Mouse (Mus musculus) erythroid progenitor cell, adult 5-6 weeks (primary cell): Measurements from ENCODE around the gene Ccdc175. TPM values are rescaled to one million over a fixed set of nuclear protein-coding genes. Genes with fewer than 3 reads are reported as not detected.

Experiments
- ATAC-seq: replicated peaks from 2 replicates; pipeline ENCODE4 v1.8.0; 2016; ENCODE audit warnings: moderate number of reproducible peaks, mild to moderate bottlenecking, moderate TSS enrichment, inconsistent platforms; ENCODE audit not compliant: poor library complexity, low FRiP score, severe bottlenecking
- total RNA-seq, 2 experiments: library from RNA; stranded (forward) in 1 of 2; stranded (reverse) in 1 of 2; fragments of 150-400 nt in 1 of 2; fragments of 186-747, 209-891 nt in 1 of 2; gene quantifications; 2 replicates each; pipeline versions ENCODE4 v1.2.3 to v1.2.4; 2015 to 2017; ENCODE audit warnings: low replicate concordance in 2 of 2

Gene Ccdc175
- total RNA-seq, 2 experiments from 2014 or later, result not detected

GRCm38 (mm10) chr12:72104525-72105281, 80.1 kb downstream of the Ccdc175 start:
- no peak for ATAC-seq

- no peak for ATAC-seq
Observed at GRCm38 (mm10) chr12:72104027-72104426, 80.8 kb downstream of the Ccdc175 start.

- no peak for ATAC-seq
Observed at GRCm38 (mm10) chr12:72102776-72103175, 82.1 kb downstream of the Ccdc175 start.

DNA sequence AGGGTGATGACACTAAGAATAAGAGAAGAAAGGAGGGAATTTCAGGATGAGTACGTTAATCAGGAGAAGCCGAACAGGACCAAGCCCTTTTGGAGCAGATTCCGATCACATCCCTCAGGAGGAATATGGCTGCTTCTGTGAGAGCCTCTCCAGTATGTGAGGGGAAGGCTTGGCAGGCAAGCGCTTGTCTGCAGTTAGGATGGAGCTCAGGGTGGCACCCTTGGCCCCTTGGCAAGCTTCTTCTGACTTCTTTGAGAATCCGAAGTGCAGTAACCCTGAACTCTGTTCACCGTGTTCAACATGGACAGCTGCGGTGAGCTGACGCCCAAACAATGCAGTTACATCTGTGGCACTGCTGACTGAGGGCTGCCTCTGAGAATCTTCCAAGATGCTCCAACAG, 87.9 kb downstream of the Ccdc175 start:
- ATAC-seq, result no peak

DNA sequence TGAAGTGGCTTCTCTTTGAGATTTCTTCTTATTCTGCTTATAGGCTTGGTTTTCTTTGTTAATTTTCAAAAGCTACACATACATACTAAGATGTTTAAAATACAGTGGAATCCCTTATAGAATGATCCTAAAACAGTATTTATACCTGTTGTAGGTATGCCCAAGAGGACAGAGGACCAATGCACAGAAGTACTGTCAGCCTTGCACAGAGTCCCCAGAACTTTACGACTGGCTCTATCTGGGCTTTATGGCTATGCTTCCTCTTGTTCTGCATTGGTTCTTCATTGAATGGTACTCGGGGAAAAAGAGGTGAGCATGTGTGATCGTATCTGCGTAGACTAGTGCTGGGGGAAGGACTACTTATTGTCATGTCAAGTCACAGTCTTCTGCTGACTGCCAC, 95.0 kb downstream of the Ccdc175 start:
- ATAC-seq, result no peak

DNA sequence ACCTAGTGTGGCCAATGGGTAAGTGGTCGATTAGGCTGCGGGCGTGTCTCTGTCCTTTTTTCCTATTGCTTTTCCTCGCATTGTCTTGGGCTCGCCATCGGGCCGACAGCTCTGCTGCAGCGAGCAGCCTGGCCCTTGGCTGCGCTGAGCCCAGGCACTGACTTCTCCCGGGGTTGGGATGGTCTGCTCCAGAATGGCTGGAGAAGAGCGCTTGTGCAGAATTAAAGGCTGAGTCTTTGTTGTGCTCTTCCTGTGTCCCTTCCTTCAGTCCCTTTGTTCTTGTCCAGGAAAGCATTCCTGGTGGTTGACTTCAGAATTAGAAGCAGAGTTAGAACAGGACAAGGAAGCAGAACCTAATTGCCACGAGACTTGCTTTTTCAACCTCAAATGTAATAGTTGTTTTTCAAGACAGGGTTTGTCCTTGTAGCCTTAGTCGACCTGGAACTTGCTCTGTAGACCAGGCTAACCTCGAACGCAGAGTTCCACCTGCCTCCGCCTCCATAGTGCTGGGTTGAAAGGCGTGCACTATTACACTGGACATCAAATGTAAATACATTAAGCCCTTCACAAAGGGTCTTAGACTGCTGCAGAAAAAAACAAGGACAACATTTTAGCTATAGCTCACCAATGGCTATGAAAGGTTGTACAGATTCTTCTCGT, 98.5 kb downstream of the Ccdc175 start:
- peak; percentile 46 for ATAC-seq

GRCm38 (mm10) chr12:72085329-72086165, 99.3 kb downstream of the Ccdc175 start, which contains the start of the genes L3hypdh and Jkamp:
L3hypdh (minus strand) TSS chr12:72085439.
Jkamp (plus strand) TSS chr12:72085589.
- peak; percentile 89 for ATAC-seq

- peak; percentile 25 for ATAC-seq
Observed at GRCm38 (mm10) chr12:72085024-72085328, 99.9 kb downstream of the Ccdc175 start.

- no peak for ATAC-seq
Observed at GRCm38 (mm10) chr12:72084261-72085023, 100.4 kb downstream of the Ccdc175 start.

DNA sequence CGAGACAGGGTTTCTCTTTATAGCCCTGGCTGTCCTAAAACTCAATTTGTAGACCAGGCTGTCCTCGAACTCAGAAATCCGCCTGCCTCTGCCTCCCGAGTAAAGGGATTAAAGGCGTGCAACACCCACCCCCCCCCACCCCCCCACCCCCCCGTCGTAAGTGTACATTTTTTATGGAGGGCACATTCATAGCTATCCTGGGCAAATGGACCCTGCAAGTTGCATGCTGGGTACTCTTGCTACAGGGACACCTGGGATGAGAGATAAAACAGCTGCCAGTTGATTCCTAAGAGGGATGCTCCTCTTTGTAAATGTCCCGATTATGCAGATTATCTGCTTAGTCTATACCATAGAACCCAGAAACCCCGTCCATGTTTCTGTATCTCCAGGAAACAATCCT, 101.6 kb downstream of the Ccdc175 start:
- no peak for ATAC-seq

DNA sequence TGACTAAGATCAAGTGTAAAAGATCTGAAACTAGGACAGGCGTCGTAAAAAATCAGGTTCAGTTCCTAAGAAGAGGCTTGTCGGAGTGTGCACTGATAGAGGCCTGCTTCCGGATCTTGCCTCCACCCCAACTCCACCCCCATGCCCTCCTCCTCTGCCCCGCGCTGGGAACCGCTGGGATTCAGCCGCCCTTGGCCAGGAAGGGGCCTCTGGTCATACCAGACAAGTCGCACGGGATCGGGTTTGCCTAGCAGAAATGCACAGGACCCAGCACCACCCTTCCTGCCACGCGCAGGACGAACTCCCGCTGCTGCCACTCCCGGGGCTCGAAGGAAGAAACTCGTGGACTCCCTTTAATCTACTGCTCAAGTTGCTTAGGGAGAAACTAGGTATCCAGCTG, 102.5 kb downstream of the Ccdc175 start:
- ATAC-seq, result no peak

DNA sequence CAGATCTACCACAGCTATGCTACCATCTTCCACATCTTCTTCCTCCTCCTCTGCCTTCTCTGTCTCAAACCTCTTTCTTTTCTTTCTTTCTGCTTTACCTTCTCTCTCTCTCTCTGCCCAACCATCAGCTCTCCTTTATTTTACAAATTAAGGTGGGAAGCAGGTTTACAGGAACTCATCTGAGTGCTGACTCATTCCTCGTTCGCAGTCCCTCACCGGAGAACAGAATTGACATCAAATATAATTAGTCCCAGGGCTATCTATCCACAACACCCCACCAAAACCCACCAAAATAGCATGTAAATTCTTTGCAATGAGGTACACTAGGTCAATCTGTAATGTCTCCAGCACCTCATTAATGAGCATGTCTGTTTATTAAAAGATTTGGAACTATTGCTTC, 102.9 kb downstream of the Ccdc175 start:
- ATAC-seq, result no peak

DNA sequence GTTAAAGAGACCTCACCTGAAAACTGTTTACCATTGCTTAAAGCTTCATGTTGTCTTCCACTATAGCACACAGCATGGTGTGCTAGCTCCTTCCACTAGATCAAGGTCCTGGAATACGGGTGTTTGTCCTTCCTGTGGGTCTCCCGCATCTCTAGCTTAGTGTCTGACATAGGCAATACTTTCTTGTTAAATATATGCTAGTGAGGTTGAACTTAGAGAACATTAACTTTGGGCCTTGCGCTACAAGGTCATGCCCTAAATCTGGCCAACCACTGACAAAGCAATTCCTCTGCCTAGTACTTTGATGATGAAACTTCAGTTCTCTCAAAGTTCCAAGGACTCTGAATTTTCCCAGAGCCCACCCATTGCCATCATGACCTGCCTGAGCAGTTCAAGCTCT, 106.6 kb downstream of the Ccdc175 start:
- no peak for ATAC-seq

DNA sequence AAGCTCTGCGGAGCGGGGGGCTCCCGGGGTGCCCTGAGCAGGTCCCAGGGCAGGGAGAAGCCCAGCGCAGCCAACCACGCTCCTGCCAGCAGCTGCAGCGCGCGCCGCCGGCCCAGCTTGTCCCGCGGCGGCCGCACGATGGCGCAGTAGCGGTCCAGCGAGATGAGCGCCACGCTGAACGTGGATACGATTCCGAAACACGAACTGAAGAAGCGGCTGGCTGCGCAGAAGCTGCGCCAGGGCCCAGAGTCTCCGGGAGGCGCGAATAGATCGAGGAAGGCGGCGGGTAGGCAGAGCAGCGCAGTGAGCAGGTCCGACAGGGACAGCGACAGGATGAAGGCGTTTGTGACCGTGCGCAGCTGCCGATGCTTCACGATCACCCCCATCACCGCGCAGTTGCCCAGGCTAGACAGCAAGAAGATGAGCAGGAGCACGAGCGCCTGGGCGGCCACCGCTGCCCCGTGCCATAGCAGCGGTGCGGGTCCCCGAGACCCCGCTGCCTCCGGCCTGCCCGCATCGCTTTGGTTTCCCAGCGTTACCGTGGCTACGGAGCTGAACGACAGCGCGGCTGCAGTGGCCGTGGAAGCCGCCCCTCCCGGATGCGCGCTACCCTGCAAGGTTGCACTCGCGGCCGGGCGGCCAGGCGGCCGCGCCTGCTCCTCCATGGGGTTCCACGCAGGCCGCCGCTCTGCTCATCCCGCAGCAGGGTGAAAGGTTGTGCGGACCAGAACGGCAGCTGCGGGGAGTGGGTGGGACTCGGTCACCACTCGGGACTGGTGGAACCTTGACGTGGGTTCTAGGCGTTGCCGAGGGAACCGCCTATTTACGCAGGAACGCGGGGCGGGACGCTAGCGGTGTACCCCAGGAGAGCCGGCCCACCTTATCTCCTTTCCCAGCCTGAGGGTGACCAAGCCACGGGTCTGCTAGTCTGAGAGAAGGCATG, 114.2 kb downstream of the Ccdc175 start, which contains the start of gene Gpr135:
Gene Gpr135, minus strand, starts transcription at position 799 of the 943 bp plus-strand sequence.
- no peak for ATAC-seq

DNA sequence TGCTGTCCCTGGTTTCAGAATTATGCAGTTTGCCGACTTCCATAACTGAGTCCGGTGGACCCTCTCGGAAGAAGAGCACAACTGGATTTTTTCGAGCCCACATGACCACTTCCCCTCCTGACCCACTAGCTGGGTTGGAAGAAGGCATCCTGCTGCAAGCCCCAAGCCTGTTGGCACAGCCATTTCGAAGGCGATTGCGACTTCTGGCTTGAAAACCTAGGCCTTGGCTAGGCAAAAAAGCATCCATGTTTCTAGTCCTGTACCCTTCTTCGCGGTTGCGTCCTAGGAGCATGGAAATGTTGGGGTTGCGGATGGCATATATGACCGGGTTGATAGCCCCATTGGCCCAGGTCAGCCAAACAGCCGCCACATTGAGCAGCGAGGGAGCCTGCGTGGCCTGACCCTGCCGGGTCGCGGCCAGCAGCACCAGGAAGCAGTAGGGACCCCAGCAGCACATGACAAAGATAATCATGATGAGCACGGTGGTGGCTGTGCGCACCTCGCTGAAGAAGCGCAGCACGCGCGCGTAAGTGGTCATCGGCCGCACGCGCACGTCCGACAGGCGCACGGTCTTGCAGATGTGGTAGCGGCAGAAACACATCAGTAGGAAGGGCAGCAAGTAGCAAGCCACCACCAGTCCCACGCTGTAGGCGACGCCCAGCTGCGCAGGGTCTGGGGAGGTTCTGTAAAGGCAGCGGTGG, 115.1 kb downstream of the Ccdc175 start:
- ATAC-seq, result no peak

DNA sequence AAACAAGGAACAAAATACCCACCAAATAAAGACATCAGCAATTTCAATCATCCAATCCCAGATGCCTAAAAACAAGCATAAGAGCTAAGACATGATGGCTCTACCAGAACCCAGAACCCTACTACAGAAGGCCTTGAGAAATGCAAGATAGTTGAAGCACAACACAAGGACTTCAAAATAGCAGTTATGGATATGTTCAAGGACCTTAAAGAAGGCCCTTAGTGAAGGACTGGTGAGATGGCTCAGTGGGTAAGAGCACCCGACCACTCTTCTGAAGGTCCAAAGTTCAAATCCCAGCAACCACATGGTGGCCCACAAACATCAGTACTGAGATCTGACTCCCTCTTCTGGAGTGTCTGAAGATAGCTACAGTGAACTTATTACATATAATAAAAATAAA, 127.0 kb downstream of the Ccdc175 start:
- no peak for ATAC-seq

DNA sequence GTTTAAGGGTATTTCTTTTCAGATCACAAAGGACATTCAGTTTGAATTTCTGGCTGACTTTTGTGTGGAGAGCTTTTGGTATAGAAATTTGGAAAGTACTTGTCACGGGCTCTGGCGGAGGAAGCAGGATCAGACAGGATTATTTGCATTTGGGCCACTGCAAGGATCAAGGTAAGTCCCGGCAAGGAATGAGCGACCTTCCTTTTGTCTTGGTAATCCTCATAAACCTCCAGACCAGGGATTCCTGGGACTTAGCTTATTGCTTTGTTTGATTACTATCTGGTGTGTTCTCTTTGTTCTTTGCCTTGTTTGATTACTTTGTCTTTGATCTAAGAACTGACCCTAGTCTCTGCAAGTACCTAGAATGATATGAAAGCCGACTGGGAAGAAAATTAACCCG, 131.0 kb downstream of the Ccdc175 start:
- no peak for ATAC-seq

DNA sequence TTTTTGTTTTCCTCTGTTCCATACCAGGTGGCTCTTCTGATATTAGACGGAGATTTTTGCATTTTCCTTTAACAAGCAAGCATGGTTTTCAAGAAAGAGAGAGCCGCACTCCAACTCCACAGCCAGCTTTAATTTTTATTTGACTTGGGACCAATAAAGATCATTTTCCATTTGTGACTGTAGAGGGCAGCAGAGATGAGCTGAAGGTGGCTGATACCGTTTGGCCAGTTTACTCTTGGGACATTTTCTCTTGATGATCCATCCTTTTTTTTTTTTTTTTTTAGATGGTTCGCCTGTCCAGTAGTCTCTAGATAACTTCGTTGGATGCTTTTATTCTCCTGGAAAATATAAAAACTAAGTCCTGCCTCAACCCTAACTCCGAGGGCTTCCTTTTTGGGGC, 131.5 kb downstream of the Ccdc175 start:
- ATAC-seq, result no peak
